Mouse (Mus musculus): ENCODE measurements around the gene Arrdc2. TPM values are rescaled to one million over a fixed set of nuclear protein-coding genes. Genes with fewer than 3 reads are reported as not detected.

Arrdc2 gene
- polyA plus RNA-seq, 1 experiment, result 4.4 TPM

DNA sequence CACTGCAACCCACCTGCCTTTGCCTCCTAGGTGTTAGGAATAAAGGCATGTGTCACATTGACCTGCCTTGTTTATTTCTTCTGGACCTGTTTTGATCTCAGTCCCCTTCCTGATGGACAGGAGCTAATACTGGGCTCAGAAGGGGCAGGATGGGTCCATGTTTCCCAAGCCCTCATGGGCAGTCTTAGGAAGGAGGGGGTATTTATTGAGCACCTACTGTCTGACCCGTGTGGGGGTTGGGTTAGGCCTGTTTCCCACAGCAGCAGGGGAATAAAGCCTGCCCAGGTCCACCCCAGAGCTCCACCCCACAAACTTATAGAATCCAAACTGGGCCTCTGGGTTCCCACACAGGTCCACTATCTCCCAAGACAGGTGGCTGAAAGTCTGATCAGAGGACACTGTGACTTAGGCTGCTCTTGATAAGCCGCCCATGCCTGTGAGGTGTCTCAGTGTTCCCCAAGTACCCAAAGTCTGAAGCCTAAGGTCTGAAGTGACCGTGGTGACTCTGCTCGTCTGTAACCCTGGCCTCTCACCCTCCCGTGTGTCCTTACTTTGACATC is 3.8 kb upstream of the Arrdc2 start:
- H3K27ac ChIP-seq (ENCODE audit: insufficient read depth, low read length), result no peak overlapping the region

DNA sequence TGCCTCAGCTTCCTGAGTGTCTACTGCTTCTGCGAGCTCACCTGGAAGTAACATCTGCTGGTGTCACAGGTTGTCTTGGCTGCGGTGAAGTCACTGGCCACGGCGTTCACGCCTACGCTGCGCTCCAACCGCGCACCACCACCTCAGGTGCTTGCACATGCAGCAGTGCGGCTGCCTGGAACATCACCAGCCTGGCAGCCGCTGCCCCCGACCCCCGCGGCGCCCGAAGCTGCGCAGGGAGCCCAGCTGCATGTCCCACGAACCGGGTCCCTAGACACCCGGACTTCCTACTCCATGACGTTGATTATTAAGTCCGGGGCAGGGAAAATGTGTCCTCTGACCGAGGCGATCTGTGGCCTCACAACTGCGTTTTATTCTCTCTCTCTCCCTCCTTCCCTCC is 3.0 kb upstream of the Arrdc2 start:
- TF ChIP-seq POLR2A (IDR thresholded peaks at IDR 0.05; ENCODE audit: low read depth, low read length) (no peak), CTCF (IDR thresholded peaks at IDR 0.05; ENCODE audit: borderline replicate concordance, insufficient read depth, low read length) (no peak)
- no peak overlapping the region for H3K27ac ChIP-seq (ENCODE audit: insufficient read depth, low read length)
- no peak overlapping the region for H3K4me3 ChIP-seq (ENCODE audit: insufficient read depth, low read length)
- H3K4me1 ChIP-seq (ENCODE audit: control insufficient read depth, insufficient read depth, low read length), result no peaks in the 10 kb centered on the region

More for the DNA sequence above, 3.8 kb upstream of the Arrdc2 start:
- TF ChIP-seq CTCF (IDR thresholded peaks at IDR 0.05; ENCODE audit: borderline replicate concordance, insufficient read depth, low read length) (no peak), POLR2A (IDR thresholded peaks at IDR 0.05; ENCODE audit: low read depth, low read length) (no peak)
- Histone ChIP-seq H3K4me1 (ENCODE audit: control insufficient read depth, insufficient read depth, low read length) (no peaks in the 10 kb centered on the region), H3K4me3 (ENCODE audit: insufficient read depth, low read length) (no peak overlapping the region)

DNA sequence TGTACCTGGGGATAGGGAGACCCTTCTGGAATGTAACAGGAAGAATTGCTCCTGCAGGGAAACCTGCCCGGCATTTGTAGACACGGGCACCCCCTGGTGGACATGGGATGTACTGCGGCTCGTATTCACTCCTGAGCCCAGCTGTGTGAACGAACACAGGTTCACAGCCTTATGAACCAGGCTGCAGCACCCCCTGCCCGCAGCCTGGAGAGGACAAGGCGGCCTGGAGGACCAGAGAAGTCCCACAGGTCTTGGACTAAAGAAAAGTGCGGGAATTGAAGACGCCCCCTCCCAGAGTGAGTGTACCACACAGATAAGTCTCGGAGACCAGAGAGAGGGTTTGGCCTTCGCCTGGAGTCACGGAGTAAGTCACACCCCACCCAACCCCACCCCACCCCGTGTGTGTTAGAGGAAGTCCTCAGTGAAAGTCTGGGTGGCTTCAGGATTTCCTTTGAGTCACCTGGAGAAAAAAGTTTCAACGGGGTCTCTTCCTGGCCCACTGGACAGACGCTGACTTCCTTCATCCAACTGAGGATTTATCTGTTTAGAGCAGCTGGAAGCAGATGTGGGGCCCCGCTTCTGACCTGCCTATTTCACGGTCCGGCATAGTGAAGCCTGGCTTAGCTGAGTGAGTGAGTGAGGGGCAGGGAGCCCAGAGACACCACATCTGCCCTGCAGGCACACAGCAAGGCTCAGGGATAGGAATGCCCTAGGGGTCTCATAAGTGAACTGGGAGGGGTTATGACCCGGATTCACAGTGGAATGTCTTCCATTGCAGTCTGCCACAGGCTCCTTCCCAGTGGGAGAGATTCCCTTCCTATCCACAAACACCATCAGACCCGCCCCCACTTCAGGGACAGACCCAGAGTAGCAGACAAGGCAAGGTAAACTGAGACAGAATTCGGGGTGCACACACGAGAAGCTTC is 1.9 kb upstream of the Arrdc2 start:
- Histone ChIP-seq H3K4me1 (ENCODE audit: control insufficient read depth, insufficient read depth, low read length) (no peaks in the 10 kb centered on the region), H3K4me3 (ENCODE audit: insufficient read depth, low read length) (no peak overlapping the region), H3K27ac (ENCODE audit: insufficient read depth, low read length) (no peak overlapping the region)
- TF ChIP-seq POLR2A (IDR thresholded peaks at IDR 0.05; ENCODE audit: low read depth, low read length) (no peak), CTCF (IDR thresholded peaks at IDR 0.05; ENCODE audit: borderline replicate concordance, insufficient read depth, low read length) (peak; percentile 75)

DNA sequence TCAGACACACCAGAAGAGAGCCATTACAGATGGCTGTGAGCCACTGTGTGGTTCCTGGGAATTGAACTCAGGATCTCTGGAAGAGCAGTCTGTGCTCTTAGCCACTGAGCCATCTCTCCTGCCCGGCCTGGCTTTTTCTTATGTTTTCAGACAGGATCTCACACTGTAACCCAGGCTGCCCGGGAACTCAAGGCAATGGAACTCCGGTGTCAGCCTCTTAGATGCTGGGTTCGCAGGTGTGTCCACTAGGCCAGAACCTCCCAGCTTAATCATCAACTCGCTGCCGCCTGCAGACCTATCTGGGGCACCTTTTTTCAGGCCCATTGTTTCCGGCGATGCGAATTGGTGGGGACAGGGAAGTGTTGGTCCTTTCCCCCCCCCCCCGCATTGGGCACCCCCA is 1.1 kb upstream of the Arrdc2 start:
- Histone ChIP-seq H3K4me3 (ENCODE audit: insufficient read depth, low read length) (no peak overlapping the region), H3K27ac (ENCODE audit: insufficient read depth, low read length) (no peak overlapping the region)
- no peak for TF ChIP-seq POLR2A (IDR thresholded peaks at IDR 0.05; ENCODE audit: low read depth, low read length)
- no peak for TF ChIP-seq CTCF (IDR thresholded peaks at IDR 0.05; ENCODE audit: borderline replicate concordance, insufficient read depth, low read length)

DNA sequence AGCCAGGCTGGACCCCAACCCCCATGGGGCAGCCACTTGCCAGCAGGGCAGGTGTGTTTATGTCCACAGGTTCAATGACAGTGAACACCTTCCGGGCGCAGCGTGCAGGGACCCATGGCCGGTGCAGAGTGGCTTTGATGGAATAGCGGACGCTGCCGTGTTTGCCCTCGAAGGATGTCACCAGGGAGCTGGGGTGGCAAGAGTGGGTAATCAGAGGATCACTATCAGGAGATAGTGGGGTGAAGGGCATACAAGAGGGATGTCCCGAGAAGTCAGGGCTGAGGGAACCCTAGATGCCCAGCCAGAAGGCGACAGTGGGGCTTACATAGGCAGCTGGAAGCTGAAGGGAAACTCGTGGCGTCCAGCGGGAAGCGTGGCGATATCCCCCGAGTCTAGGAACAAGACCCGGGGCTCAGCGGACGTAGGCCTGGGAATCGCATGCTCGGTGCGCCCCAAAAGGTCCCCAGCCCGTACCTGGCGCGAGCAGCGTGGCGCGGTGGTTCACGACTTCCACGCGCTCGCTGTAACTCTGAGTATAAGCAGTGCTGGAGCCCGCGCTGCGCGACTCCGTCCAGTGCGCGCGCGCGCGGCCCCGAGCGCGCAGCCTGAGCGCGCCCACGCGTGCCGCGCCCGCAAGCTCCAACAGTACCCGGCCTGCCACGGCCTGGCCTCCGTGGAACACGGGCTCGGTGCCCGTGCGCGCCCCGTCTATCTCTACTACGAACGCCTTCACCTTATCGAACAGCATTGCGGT is 689 bp downstream of the Arrdc2 start:
- no peak for TF ChIP-seq POLR2A (IDR thresholded peaks at IDR 0.05; ENCODE audit: low read depth, low read length)
- no peak for TF ChIP-seq CTCF (IDR thresholded peaks at IDR 0.05; ENCODE audit: borderline replicate concordance, insufficient read depth, low read length)
- no peaks in the 10 kb centered on the region for H3K4me1 ChIP-seq (ENCODE audit: control insufficient read depth, insufficient read depth, low read length)

More for the DNA sequence above, 1.1 kb upstream of the Arrdc2 start:
- no peaks in the 10 kb centered on the region for H3K4me1 ChIP-seq (ENCODE audit: control insufficient read depth, insufficient read depth, low read length)

DNA sequence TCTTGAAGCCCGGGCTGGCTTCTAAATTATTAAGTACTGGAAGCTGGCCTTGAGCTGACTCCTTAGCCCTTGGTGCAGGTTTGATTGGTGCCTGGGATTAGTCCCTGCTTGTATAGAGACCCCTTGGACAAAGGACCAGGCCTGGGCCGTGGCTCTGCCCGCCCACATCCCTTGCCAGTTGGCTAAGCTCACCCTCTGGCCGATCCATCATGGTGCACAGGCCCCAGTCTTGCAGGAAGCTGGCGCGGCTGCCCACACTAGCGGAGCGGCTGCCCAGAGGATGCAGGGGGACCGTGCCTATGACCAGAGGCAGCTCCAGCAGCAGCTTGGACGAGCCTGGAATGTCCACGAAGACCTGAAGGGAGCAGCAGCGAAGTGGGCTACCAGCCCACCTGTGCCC is 2.9 kb downstream of the Arrdc2 start:
- H3K4me3 ChIP-seq (ENCODE audit: insufficient read depth, low read length), result no peak overlapping the region
- no peak overlapping the region for H3K27ac ChIP-seq (ENCODE audit: insufficient read depth, low read length)
- H3K4me1 ChIP-seq (ENCODE audit: control insufficient read depth, insufficient read depth, low read length), result no peaks in the 10 kb centered on the region
- TF ChIP-seq POLR2A (IDR thresholded peaks at IDR 0.05; ENCODE audit: low read depth, low read length), result no peak
- TF ChIP-seq CTCF (IDR thresholded peaks at IDR 0.05; ENCODE audit: borderline replicate concordance, insufficient read depth, low read length), result no peak

More for the DNA sequence above, 689 bp downstream of the Arrdc2 start:
- Histone ChIP-seq H3K27ac (ENCODE audit: insufficient read depth, low read length) (peak overlapping the region; percentile 74), H3K4me3 (ENCODE audit: insufficient read depth, low read length) (peak overlapping the region; percentile 61)

DNA sequence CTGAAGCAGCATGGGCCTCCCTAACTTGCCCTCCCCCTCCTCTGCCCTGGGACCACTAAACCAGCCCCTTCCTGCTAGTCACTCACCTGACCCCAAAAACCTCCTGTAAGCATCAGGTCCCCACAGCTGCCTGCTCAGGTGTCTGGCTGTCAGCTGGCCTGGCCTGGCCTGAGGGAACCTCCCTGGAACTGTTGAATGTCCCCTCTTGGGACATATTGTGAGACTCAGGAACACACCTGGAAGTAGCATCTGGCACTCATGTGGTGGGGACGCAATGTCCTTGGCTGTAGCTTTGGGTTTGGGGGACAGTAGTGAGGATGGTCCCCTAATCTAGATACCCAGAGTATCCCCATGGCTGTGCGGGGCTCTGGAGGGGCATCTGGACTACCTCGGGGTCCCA is 5.4 kb downstream of the Arrdc2 start:
- no peak overlapping the region for H3K27ac ChIP-seq (ENCODE audit: insufficient read depth, low read length)
- TF ChIP-seq POLR2A (IDR thresholded peaks at IDR 0.05; ENCODE audit: low read depth, low read length) (no peak), CTCF (IDR thresholded peaks at IDR 0.05; ENCODE audit: borderline replicate concordance, insufficient read depth, low read length) (no peak)
- no peak overlapping the region for H3K4me3 ChIP-seq (ENCODE audit: insufficient read depth, low read length)
- H3K4me1 ChIP-seq (ENCODE audit: control insufficient read depth, insufficient read depth, low read length), result no peaks in the 10 kb centered on the region

DNA sequence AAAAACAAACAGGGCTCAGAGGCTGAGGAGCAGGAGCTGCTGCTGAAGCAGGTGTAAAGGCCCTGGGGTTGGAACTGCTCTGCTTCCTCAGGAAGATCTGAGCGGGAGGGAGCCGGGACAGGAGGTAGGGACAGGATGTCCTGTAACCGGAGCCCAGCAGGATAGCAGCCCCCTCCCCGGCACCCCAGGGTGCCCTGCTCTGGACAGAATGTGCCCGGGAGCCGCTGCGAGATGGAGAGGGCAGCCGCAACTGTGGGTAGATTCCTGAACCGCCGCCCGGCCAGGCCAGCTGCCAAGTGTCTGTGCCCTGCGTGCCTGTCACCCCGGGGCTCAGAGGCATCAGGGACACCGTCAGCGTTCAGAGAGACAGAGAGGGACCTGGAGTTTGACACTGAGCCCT is 6.0 kb downstream of the Arrdc2 start:
- Histone ChIP-seq H3K4me1 (ENCODE audit: control insufficient read depth, insufficient read depth, low read length) (no peaks in the 10 kb centered on the region), H3K4me3 (ENCODE audit: insufficient read depth, low read length) (no peak overlapping the region), H3K27ac (ENCODE audit: insufficient read depth, low read length) (no peak overlapping the region)
- TF ChIP-seq CTCF (IDR thresholded peaks at IDR 0.05; ENCODE audit: borderline replicate concordance, insufficient read depth, low read length), result no peak

DNA sequence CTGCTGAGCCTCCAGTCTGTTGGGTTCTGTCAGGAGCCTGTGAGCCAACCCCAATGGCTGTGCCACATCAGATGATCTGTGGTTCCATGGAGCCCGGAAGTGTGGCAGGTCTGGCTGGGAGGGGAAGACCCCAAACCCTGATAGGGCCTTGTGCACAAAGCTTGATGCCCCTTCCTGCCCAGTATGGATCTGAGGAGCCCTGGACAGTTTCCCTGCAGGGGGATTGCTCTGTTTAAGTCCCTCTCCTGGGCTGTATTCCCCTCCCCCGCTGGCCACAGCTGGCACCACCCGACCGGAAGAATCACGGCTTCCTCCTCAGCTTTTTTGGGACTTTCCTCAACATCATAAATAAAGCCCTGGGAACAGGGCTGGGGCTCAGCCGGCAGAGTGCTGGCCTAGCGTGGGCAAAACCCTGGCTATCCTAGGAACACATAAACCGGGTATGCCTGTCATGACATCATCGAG is 6.5 kb downstream of the Arrdc2 start:
- H3K4me1 ChIP-seq (ENCODE audit: control insufficient read depth, insufficient read depth, low read length), result no peaks in the 10 kb centered on the region
- TF ChIP-seq POLR2A (IDR thresholded peaks at IDR 0.05; ENCODE audit: low read depth, low read length) (no peak), CTCF (IDR thresholded peaks at IDR 0.05; ENCODE audit: borderline replicate concordance, insufficient read depth, low read length) (no peak)
- H3K27ac ChIP-seq (ENCODE audit: insufficient read depth, low read length), result no peak overlapping the region
- no peak overlapping the region for H3K4me3 ChIP-seq (ENCODE audit: insufficient read depth, low read length)
